Mouse (Mus musculus) CH12.LX (cell line): Measurements from ENCODE around the gene Ipo4.

Source experiments
- CTCF ChIP-seq, 2 experiments: IDR thresholded peaks in 1 of 2; conservative IDR thresholded peaks in 1 of 2; 2 replicates each; pipeline ENCODE4 v1.5.1; 2011 to 2012; ENCODE audit warnings: low read depth in 2 of 2, low read length in 2 of 2, improper control_type of control experiment in 1 of 2, inconsistent platforms in 1 of 2, mild to moderate bottlenecking in 1 of 2, moderate library complexity in 1 of 2
- ELF1 ChIP-seq: IDR thresholded peaks from 2 replicates; pipeline ENCODE4 v1.6.1; 2014; ENCODE audit warnings: low read depth, mild to moderate bottlenecking, inconsistent platforms, low read length, improper control_type of control experiment
- GABPA ChIP-seq: IDR thresholded peaks from 2 replicates; pipeline ENCODE4 v1.6.1; 2012; ENCODE audit warnings: low read depth, low read length, improper control_type of control experiment, inconsistent platforms; ENCODE audit not compliant: insufficient replicate concordance
- MAX ChIP-seq: IDR thresholded peaks from 2 replicates; pipeline ENCODE4 v1.6.1; 2011; ENCODE audit warnings: low read length, improper control_type of control experiment
- MAZ ChIP-seq: IDR thresholded peaks from 2 replicates; pipeline ENCODE4 v1.6.1; 2012; ENCODE audit warnings: low read depth, mild to moderate bottlenecking, inconsistent platforms, low read length, improper control_type of control experiment, moderate library complexity
- POLR2A ChIP-seq: IDR thresholded peaks from 2 replicates; pipeline ENCODE4 v1.6.1; 2011; ENCODE audit warnings: low read depth, mild to moderate bottlenecking, improper control_type of control experiment, low read length
- POLR2AphosphoS2 ChIP-seq: IDR thresholded peaks from 2 replicates; pipeline ENCODE4 v1.6.1; 2011; ENCODE audit warnings: low read depth, low read length, improper control_type of control experiment
- TBP ChIP-seq: conservative IDR thresholded peaks from 2 replicates; pipeline ENCODE4 v1.6.1; 2011; ENCODE audit warnings: low read depth, low read length, improper control_type of control experiment
- TCF12 ChIP-seq: IDR thresholded peaks from 2 replicates; pipeline ENCODE4 v1.6.1; 2014; ENCODE audit warnings: low read depth, mild to moderate bottlenecking, inconsistent platforms, low read length, improper control_type of control experiment
- ZKSCAN1 ChIP-seq: IDR thresholded peaks from 2 replicates; pipeline ENCODE4 v1.6.1; 2012; ENCODE audit warnings: low read depth, inconsistent platforms, low read length, improper control_type of control experiment, borderline replicate concordance

- TF ChIP-seq CTCF (conservative IDR thresholded peaks at IDR 0.05 in 1 of 2, IDR thresholded peaks at IDR 0.05 in 1 of 2; ENCODE audit: low read depth in 2 of 2, low read length in 2 of 2), result no peak
- TF ChIP-seq TBP, result no peak
- TF ChIP-seq GABPA, result no peak
- no peak for TF ChIP-seq TCF12
- no peak for TF ChIP-seq ELF1
- TF ChIP-seq MAX, result no peak
- no peak for TF ChIP-seq POLR2AphosphoS2
- TF ChIP-seq POLR2A, result no peak
- no peak for TF ChIP-seq ZKSCAN1
- TF ChIP-seq MAZ, result no peak
Observed at GRCm38 (mm10) chr14:55584303-55584701, 51.5 kb downstream of the Ipo4 start.
